Mouse (Mus musculus) spleen, adult 18-20 months (tissue): ENCODE measurements at regions not wholly inside any gene's neighbourhood (a gene's known extent, or its start where the extent isn't known, plus 50 kb on each side); places are given as distances from the start of the nearest gene placed in this dataset.

ENCODE experiments used
- DNase-seq, 2 experiments: peaks; one replicate each; pipeline ENCODE4 v3.0.0; 2022; ENCODE audit warnings: mixed read lengths in 2 of 2

DNA sequence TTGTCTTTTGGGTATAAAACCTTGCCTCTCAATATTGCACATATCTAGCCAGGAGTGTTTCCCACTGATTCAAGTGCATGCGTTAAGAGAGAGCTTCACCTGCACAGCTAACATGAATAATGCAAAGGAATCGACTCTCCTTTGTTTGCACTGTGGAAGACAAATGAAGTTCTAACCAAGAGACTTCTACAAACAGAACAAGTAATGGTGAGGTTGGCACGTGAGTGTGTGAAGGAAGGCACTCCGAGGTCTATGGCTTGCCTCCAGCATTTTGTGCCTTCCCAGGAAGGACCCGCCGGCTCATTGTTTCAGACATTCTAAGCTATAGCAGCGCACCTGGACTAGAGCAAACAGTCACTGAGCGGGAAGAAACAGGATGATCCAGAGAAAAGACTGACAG, 238.5 kb upstream of the Gm5148 start:
- no peak for DNase-seq

DNA sequence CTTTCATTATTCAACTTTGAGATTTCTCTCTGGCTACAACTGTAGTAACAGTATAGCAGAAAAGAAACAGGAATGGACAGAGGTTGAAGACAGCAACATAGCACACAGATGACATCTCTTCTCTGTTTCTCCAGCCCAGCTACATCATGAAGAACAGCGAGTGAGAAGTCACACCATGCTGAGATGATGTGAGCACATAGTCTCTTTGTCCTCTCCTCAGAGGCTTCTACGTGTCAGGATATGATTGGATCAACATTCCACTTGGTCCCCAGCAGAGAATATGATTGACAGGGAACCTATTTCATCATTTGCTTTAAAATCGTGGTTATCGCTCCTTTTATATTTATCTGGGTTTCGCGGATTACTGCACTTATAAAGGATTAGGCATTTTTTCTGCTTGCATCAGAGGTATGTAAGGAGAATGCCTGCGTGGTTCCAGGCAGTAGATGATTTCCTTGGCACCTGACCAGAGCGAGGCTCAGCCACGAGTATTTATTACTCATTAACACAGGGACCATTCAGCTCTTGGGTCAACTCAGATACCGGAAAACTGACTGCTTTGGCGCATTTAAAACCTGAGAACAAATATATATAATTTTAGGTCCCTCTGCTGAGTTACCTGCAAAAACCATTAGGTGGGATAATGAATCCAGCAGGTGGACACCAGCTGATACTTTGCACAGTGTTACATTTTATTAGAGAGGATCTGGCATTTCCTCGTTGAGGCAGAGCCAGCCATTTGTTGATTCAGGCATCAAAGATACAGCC, 237.9 kb upstream of the Gm5148 start:
- no peak for DNase-seq

DNA sequence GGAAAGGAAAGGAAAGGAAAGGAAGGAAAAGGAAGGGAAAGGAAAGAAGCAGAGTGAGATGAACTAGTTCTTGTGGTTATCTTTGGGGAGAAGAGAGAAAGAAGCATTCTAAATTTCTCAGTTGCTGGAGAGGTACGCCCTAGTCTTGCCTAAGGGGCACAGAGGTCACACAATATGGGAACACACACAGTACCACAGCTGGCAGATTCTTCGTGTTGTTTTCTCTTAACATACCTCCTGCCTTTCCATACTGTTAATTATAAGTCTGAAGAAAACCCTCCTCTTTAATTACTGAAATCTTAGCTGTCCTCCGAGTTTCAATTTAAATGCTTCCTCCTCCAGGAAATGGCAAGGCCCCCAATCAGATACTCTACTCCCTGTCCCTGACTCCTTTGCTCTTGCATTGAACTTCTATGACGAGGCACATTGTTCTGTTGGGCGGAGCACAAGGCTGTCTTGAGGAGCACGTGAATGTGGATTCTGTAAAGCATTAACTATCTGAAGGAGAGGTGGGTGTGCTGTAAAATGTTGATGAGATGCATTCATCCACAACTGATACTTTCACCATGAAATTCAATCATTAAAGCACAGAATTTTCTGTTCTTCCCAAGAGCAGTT, 234.2 kb upstream of the Gm5148 start:
- DNase-seq = no peak

DNA sequence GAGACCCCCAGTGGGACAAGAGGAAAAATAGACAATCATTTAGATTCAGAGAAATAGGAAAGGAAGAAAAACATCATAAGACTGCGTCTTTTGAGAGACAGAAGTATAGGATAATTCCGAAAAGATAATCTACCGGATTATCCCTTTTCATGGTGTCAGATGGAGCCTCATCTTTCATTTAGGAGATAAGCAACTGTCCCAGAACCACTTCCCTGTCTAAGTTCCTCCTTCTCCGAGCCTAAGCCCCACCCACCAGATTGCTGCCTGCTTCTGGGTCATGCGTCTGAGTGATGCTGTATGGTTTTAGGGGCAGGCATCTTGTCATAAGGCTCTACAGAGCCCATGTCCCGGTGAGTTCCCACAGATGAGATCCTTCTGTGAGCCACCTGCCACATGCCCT, 232.3 kb upstream of the Gm5148 start:
- no peak for DNase-seq

DNA sequence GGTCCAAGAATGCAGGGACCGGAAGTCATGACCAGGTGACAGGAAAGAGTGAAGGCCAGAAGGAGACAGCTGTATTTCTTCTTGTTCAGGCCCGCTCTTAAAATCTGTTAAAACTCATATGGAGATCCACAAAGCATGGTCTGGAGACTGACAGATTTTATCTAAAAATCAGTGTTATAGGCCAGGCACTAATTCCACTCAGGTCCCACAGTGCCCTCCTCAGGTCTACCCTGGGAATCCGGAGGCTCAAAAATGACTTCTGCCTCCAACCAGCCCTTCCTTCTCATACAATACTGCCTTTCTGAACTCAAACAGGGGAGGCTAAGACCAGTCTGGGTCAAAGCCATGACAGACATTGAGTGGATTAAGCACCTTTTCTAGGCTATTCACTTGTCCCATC, 228.6 kb upstream of the Gm5148 start:
- no peak for DNase-seq

DNA sequence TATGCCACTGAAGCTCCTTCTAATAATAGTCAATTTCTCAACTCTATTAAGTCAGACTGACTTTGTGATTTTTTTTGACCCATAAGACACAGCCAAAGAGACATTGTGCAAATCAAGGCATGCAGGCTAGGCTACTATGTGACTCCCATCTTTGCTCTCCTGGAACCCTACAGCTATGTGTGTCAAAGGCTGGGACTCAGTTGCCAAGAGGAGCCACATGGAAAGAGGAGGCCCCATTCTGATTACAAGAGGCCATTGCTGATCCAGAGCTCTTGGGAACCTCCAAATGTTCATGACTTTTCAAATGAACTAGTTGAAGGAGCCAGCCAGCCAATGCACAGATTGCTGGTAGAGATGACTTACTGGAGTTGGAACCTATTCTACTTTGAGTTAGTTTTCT, 228.0 kb upstream of the Gm5148 start:
- DNase-seq = no peak

DNA sequence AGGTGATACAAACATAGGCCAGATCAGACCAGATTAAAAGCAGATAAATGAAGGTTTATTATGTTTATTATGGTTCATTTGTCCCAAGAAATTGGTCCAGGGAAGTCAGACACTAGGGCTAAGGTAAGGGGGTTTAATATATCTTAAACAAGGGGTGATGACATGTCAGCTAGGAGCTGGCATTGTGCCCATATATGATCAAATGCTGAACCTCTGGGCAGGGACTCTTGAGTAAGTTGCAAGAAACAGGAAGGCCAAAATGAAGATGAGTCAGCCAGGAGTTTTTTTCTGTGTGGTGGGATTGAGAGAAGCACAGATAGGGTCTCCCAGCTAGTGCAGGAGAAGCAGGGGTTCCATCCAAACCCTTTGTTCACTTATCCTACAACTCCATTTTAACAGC, 219.4 kb upstream of the Gm5148 start:
- no peak for DNase-seq

DNA sequence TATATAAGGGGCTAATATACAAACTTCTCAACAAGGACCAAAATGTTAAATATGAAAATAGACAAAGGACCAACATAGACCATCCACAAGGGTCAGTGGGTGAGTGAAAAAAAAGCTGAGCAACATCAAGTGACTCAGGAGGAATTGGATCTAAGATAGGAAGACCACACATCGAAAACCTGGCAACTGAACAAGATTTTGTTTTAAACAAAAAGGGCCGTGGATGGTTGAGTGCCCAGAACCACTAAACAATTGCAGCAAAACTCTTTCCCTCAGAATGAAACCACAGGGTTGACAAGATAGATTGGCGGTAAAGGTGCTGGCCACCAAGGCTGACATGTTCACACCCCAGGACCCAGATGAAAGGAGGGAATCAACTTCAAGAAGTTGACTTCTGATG, 215.7 kb upstream of the Gm5148 start:
- no peak for DNase-seq

DNA sequence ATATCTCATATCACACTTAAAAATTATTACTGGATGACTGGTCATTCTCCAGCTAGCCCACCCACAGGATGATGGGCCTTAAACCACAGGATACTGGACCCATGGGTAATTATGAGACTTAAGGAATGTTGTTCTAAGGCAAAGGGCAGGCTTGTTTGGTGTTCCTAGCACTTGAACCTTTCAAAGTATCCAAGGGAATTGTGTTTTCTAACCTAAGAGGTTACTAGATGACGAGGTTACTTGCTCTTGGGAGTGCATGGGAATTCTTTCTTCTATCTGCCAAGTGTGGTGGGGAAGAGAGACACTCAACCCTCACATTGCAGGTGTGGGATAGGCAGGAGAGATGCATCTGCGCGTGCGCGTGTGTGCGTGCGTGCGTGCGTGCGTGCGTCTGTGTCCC, 214.6 kb upstream of the Gm5148 start:
- no peak for DNase-seq

DNA sequence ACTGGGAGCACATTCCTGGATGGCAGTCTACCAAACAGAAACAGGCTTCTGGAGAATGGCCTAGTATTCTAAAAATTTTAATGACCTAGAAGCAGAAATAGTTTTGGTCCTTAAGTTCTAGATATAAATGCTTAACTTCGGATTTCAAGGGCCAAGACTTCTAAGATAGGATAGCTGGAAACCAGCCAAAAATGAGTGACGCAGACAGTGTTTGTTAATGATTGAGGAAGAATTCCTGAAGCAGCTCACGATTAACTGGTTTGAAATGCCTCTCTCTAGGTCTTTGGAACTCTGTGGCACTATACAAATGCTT, 213.9 kb upstream of the Gm5148 start:
- no peak for DNase-seq

DNA sequence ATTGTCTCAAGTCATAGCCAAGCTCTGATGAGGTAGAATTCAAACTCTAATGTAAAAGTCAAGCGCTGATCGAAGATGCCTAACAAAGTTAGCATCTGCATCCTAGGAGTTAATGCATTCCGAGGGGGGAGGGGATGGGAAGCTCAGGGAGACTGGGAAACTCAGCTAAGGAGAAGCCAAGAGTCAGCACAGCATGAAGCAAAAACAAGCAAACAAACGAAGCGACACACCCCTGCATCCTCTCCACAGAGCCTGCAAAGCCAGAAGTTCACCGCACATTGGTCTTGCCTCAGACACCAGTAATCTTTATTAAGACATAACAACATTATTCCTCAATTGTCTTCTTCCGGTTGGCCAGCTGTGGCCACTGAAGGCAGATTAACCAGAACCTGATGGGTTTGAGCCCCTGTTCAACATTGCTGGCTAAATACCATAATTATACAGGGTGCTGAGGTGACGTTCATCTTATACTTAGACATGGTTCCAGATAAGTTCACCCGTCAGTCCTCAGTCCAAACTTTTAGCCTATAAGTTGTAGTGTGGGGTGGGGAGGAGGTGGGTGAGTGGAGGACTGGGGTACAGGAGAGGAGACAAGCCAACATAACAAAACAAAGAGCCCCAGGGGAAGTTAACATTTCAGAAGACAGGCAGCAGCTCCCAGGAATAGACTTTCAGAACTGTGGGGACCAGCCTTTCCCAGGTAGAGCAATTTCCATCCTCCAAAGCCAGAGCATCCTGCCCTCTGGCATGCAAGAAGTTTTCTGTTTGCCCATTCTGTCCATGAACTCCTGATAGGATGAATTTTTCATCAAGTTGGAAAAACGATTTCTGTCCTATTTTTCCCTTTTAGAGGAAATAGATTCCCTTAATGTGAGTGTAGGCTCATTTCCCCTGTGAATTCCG, 213.3 kb upstream of the Gm5148 start:
- DNase-seq = no peak

DNA sequence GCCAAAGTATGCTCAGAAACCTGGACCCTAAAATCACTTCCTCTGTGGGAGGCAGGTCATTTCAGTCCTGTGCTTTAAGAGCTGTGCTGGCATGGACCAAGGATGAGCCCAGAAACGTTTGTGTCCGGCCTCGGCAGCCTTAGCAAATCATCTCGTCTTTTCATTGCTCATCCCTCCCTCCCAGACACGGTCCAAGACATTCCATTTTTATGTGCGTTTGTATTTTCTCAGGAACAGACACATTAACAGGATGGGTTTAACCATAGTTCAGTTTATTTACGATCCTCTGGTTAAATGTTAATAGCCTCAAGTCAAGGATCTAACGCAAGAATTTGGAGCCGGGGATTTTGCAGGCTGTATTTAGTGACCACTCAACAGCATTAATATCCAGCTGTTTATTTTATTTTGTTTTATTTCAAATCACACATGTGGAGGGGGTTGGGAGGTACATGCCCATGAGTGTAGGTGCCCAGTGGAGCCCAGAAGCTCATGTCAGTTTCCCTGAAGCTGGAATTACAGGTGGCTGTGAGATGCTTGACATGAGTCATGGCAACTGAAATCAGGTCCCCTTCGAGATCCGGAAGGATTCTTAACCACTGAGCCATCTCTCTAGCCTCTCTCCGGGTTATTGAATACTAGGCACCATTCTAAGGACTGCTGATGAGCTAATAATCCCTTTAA, 212.1 kb upstream of the Gm5148 start:
- no peak for DNase-seq

DNA sequence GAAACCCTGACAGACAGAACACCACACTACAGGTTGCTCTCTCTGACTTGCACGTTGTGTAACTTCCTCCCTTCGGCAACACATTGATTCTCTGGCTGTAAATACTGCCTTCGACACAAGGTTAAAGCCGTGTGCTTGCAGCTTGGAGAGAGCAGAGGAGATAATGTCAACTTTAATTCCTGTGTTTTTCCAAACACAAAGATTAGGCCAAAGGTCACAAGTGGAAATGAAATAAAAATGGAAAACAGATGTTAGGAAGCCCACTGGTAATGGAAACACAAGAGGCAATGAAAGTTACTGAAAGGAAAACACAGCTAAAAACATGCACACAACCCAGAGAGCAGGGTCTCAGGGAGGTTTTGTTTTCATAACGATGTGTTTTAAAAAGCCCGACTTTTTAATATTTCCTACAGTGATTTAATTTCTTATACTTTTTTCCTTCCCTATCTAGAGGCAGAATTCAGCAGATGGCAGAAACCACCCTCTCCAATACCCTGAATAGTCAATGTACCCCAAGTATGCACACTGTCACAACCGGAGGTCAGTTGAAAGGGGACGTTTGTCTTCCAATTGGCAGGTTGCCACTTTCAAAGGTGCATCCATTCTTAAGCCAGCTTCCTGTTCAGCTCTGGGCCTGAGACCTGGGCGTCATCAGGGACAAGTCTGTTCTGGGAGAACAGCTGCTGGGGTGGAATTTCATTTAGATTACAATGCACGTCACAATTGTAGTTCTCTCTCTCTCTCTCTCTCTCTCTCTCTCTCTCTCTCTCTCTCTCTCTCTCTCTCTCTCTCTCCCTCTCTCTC, 210.8 kb upstream of the Gm5148 start:
- DNase-seq = no peak

DNA sequence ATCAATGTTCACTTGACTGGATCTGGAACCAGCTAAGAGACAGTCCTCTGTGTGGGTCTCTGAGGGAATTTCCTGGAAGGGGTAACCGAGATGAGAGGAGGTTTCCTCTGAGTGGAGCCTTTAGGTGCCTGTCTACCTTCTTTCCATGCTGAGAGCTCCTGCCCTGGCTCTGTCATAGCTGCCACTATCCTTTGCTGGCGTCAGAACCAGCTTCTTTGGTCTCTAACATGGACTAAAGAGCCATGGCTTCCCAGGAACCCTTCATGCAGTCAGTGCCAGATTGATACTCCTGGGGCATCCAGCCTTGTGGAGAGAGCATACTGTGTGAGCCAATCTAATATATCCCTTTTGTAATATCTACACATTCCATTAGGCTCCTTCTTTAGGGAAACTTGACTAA, 209.9 kb upstream of the Gm5148 start:
- no peak for DNase-seq

DNA sequence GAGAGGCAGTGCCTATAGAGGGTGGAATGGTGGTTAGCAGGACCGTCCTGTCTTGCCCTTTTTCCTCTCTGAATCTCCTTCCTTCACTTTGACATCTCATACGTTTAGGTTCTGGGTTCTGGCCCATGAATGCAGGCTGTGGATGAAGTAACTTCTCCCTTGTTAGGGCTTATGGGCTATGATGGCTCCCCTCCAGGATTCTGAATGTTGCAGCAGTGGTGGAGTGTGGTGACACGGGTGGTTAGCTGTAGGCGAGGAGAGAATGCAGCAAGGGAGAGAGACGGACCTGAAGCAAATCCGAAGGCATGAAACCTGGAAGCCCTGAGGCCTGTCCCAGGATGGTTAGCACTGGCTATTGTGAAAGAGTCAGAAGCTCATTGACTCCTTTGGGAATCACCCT, 204.4 kb upstream of the Gm5148 start:
- DNase-seq = no peak

DNA sequence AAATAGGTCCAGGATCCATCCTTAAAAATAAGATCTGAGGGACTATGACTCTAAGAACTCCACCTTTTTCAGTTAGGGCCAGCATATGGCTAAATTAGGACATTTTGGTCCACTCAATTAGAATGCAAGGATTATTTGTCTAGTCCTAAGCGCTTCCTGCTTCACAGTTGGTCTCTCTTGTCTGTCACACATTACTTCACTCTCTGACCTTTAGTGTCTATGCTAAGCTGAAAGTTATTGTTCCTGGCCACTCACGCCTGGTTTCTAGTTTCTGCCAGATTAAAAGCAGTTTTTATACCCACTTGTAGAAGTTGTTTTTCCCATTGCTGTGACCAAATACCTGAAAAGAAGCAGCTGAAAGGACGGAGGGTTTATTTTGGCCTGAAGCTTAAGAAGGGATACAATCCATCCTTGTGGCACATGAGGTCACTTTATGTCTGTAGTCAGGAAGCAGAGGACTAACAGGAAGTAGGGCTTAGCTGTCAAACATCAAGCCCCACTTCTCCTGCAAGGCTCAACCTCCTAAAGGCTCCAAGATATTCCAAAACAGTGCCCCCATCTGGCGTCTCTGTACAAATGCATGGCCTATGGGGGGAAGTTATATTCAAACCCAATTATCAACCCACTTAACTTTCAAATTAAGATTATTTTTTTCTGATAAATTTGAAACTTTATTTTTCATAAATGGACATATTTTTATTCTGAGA, 195.3 kb upstream of the Gm5148 start:
- no peak for DNase-seq

DNA sequence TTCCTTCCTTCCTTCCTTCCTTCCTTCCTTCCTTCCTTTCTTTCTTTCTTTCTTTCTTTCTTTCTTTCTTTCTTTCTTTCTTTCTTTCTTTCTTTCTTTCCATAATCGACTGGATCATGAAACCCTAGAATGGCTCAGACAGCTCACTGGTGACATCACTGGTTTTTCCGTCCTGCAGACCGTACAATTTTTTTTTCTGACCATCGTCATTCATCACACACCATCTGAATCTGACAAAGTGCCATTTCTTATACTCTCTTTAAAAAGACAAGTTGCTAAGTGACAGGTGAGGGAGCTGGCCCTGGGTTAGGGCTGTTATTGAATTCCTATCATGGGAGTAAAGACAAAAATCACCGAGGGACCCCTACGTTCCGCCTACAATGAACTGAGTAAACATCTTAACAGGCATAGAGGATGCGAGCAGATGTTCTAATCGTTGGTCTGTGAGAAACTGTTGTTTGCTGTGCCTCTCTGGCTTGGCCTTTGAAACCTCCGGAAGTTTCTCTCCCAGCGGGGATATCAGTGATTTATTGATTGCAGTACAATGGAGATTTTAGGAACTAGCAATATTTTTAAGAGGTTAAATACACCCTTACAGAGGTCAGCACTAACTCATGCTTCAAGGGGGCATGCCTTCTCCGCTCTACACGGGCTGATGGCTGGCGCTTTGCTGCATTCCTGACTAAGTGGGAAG, 192.6 kb upstream of the Gm5148 start:
- no peak for DNase-seq

DNA sequence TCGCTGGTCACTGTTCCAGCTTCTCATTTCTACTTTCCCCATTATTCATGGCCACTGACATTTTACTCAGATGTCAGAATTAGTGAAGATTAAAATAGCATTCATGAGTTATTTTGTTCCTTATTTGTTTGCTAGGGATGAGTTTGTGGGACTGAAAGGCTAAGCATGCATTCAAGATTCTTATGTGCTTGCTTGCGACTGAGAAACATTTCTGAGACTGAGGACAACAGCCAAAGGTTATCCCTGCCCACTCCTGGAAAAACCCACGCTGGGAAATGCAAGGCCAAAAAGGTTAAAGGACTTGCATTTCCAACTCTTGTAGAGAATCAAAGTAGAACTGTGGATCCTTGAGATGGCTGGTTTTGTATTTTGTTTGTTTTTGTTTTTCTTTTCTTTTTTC, 192.0 kb upstream of the Gm5148 start:
- DNase-seq = no peak

DNA sequence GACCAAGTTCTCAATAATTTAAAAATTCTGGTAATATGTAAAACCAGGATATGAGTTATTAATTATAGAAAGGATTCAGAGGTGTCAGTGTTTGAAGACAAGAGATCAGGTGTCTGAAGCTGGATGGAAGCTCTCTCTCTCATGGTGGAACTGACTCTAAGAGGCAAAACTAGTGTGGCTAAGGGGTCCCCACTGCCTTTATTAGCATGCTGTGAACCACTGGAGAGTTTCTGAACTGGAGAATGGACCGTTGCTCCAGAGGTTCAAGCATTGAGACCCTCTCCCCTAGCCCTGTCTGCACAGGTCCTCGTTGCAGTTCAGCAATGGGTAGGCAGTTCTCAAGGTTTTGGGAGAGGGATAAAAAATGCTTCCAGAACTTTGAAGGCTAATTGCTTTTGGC, 191.4 kb upstream of the Gm5148 start:
- DNase-seq = no peak

DNA sequence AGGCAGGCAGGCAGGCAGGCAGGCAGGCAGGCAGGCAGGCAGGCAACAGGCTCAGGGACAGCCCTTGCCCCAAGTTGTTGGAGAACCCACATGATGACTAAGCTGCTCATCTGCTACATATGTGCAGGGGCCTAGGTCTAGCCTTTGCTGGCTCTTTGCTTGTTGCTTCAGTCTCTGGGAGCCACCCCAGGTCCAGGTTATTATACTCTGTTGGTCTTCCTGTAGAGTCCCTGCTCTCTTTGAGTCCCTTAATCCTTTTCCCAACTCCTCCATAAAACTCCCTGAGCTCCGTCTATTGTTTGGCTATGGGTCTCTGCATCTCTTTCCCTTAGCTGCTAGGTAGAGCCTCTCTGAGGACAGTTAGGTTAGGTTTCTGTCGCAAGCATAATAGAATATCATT, 189.8 kb upstream of the Gm5148 start:
- no peak for DNase-seq

DNA sequence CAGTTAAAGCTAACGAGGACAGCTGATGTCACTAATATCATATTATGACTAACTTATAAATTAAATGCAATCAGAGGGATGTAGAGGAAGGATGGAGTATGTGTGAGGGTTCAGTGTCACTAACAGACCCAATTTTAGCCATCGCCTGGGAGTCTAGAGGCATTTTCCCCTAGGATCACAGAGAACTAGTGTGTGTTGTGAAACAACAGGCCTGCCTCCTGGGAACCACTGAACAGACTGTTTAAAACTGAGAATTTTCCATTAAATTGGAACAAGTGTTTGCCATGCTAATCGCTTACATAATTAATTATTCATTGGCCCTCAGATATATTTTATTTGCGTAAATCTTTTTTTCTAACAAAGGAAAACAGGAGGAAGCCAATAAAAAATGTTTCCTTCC, 185.5 kb upstream of the Gm5148 start:
- no peak for DNase-seq
